Mouse (Mus musculus) midbrain, embryonic 13.5 days (tissue): ENCODE measurements around the gene Tapbp. TPM values are rescaled to one million over a fixed set of nuclear protein-coding genes. Genes with fewer than 3 reads are reported as not detected.
"Not testable (repeated sequence)": the region's sequence is repeated elsewhere in the genome, so short reads cannot be mapped to it uniquely, and the experiment has no call there.

Source experiments
- ATAC-seq: fragments of 200-750 bp; cut with Nextera tagmentation; 2 replicates; pipeline ENCODE4 v1.8.0; 2017; ENCODE audit warnings: mild to moderate bottlenecking, moderate TSS enrichment, moderate library complexity
- H3K27ac ChIP-seq: fragments of 300-500 bp; sonication (generic); 2 replicates; pipeline ENCODE4 v1.5.1; 2015; ENCODE audit warnings: inconsistent platforms, mild to moderate bottlenecking, moderate library complexity
- H3K27me3 ChIP-seq: fragments of 300-500 bp; sonication (generic); 2 replicates; pipeline ENCODE4 v1.6.1; 2015; ENCODE audit warnings: mild to moderate bottlenecking, inconsistent platforms
- H3K36me3 ChIP-seq: fragments of 300-500 bp; sonication (generic); 2 replicates; pipeline ENCODE4 v1.6.1; 2015; ENCODE audit warnings: mild to moderate bottlenecking, inconsistent platforms
- H3K4me1 ChIP-seq: fragments of 300-500 bp; sonication (generic); replicated peaks from 2 replicates; pipeline ENCODE4 v1.6.1; 2015; ENCODE audit warnings: inconsistent platforms
- H3K4me2 ChIP-seq: fragments of 300-500 bp; sonication (generic); replicated peaks from 2 replicates; pipeline ENCODE4 v1.6.1; 2015; ENCODE audit warnings: moderate library complexity, mild to moderate bottlenecking, inconsistent platforms
- H3K4me3 ChIP-seq: fragments of 300-500 bp; sonication (generic); replicated peaks from 2 replicates; pipeline ENCODE4 v1.5.1; 2015; ENCODE audit warnings: mild to moderate bottlenecking, inconsistent platforms
- H3K9ac ChIP-seq: fragments of 300-500 bp; sonication (generic); replicated peaks from 2 replicates; pipeline ENCODE4 v1.6.1; 2015; ENCODE audit warnings: mild to moderate bottlenecking, inconsistent platforms
- H3K9me3 ChIP-seq: fragments of 300-500 bp; sonication (generic); 2 replicates; pipeline ENCODE4 v1.6.1; 2016; ENCODE audit warnings: mild to moderate bottlenecking, inconsistent platforms
- WGBS: fragments of 180-500 bp; shearing (Covaris S2); methylation state at CpG from one replicate; pipeline ENCODE4 v1.1.7; 2015; 5-methylcytosine and 5-hydroxymethylcytosine counted together
- polyA plus RNA-seq: library from polyadenylated mRNA; unstranded; fragments of >200 nt; fragmentation: Nextera tagmentation; extraction: Ambion mirVana; gene quantifications from 2 replicates; pipeline ENCODE4 v1.2.1, GENCODE M21; 2015

Gene Tapbp
- polyA plus RNA-seq, 1 experiment from 2014 or later, result 19.6 TPM

GRCm38 (mm10) chr17:33893011-33893410, 22.7 kb upstream of the Tapbp start:
- H3K4me3 ChIP-seq, H3K27ac ChIP-seq, H3K27me3 ChIP-seq, H3K4me2 ChIP-seq, H3K36me3 ChIP-seq, H3K9ac ChIP-seq, H3K9me3 ChIP-seq, ATAC-seq: not testable (repeated sequence)
- peaks cover 16% of the 10 kb centered on the region for H3K4me1 ChIP-seq
- 81% methylated on average over 4 of the region's 4 CpGs for WGBS

GRCm38 (mm10) chr17:33897114-33897794, 18.4 kb upstream of the Tapbp start:
- Histone ChIP-seq H3K4me2 (no peak overlapping the region), H3K4me1 (no peaks in the 10 kb centered on the region), H3K27ac (no peak overlapping the region), H3K9me3 (no peaks in the 10 kb centered on the region), H3K36me3 (no peaks in the 10 kb centered on the region), H3K27me3 (peaks cover 3% of the 10 kb centered on the region; the same call in 1 of the 2 replicates), H3K9ac (no peak overlapping the region), H3K4me3 (no peak overlapping the region)
- no peak for ATAC-seq
- 42% methylated on average over 6 of the region's 6 CpGs for WGBS

DNA sequence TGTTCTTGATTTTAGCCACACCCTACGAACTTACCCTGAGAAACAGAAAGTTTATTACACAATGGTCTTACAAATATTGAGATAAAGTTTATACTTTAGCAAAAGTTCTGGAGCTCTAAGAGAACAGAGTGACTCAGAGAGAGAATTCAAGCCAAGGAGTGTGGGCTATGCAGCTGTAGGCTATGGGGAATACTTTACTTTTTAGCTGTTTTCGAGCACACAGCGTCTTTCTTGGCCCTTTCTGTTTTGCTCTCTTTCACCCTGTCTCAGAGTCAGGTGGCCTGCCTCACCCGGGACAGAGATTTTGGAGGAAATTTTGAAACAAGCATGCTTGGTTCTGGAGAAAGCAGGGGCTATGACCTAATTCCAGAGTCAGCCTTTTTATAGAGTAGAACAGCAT, 17.5 kb upstream of the Tapbp start:
- not testable (repeated sequence) for H3K4me1 ChIP-seq, H3K9me3 ChIP-seq, H3K9ac ChIP-seq, H3K36me3 ChIP-seq, H3K4me3 ChIP-seq, ATAC-seq, H3K27ac ChIP-seq, H3K4me2 ChIP-seq, H3K27me3 ChIP-seq
- WGBS, result 86% methylated on average over 4 of the region's 4 CpGs

GRCm38 (mm10) chr17:33899642-33900041, 16.1 kb upstream of the Tapbp start:
- Histone ChIP-seq H3K4me1 (no peaks in the 10 kb centered on the region), H3K9me3 (no peaks in the 10 kb centered on the region), H3K9ac (no peak overlapping the region), H3K4me3 (no peak overlapping the region), H3K4me2 (no peak overlapping the region), H3K36me3 (no peaks in the 10 kb centered on the region), H3K27me3 (no peaks in the 10 kb centered on the region), H3K27ac (no peak overlapping the region)
- ATAC-seq, result no peak
- 82% methylated on average over 4 of the region's 4 CpGs for WGBS

DNA sequence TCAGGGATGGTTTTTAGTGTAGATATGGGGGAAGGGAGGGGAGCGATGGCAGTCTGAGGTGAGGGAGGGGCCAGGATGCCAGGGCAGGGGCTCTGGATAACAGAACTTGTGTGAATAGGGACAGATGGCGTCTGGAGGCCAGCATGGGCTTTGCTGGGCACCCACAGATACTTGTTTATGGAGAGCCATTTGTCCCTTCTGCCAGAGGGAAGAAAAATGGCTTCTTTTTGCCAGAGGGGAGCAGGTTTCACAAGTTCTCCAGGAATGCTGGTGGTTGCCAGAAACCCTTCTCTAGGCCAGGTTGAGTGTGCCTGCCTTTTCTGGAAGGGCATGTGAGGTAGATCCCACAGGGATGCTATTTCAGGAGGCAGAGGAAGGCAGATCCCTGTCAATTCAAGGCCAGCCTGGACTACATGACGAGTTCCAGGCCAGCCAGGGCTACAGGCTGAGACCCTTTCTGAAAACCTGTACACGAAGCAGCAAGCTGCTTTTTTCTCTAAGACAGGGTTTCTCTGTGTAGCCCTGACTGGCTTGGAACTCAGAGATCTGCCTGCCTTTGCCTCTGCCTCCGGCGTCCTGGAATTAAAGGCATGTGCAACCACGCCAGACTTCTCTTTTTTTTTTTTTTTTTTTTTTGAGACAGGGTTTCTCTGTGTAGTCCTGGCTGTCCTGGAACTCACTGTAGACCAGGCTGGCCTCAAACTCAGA, 15.3 kb upstream of the Tapbp start:
- Histone ChIP-seq H3K9ac (0 out of 2 replicates have a peak overlapping the region, but pooled peaks have one; percentile 4), H3K4me2 (no peak overlapping the region), H3K27ac (no peak overlapping the region), H3K9me3 (no peaks in the 10 kb centered on the region), H3K4me1 (no peaks in the 10 kb centered on the region), H3K36me3 (no peaks in the 10 kb centered on the region), H3K27me3 (no peaks in the 10 kb centered on the region), H3K4me3 (no peak overlapping the region)
- WGBS, result 72% methylated on average over 7 of the region's 7 CpGs
- ATAC-seq, result no peak

- H3K9me3 ChIP-seq, result no peaks in the 10 kb centered on the region
- no peak overlapping the region for H3K4me3 ChIP-seq
- H3K27me3 ChIP-seq, result no peaks in the 10 kb centered on the region
- WGBS, result 85% methylated on average over 4 of the region's 4 CpGs
- H3K9ac ChIP-seq, result no peak overlapping the region
- H3K36me3 ChIP-seq, result no peaks in the 10 kb centered on the region
- ATAC-seq, result no peak
- H3K27ac ChIP-seq, result no peak overlapping the region
- H3K4me1 ChIP-seq, result no peaks in the 10 kb centered on the region
- H3K4me2 ChIP-seq, result no peak overlapping the region
Observed at GRCm38 (mm10) chr17:33900989-33901314, 14.7 kb upstream of the Tapbp start.

DNA sequence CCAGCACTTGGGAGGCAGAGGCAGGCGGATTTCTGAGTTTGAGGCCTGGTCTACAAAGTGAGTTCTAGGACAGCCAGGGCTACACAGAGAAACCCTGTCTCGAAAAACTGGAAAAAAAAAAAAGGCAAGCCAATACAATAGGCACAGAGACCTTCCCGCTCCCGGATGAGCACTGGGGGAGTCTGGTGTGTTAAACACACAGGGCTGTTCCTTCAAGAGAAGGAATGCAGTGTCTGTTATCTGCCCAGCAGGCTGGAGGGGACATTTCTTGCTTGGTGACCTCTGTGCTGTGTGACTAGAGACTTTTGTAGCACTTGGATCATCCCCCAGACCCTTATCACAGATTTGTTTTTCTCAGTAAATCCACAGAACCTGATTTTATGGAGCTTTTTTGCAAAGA, 14.0 kb upstream of the Tapbp start:
- H3K9ac ChIP-seq, result no peak overlapping the region
- no peaks in the 10 kb centered on the region for H3K9me3 ChIP-seq
- 70% methylated on average over 4 of the region's 4 CpGs for WGBS
- H3K27me3 ChIP-seq, result no peaks in the 10 kb centered on the region
- H3K36me3 ChIP-seq, result no peaks in the 10 kb centered on the region
- no peak overlapping the region for H3K27ac ChIP-seq
- H3K4me2 ChIP-seq, result no peak overlapping the region
- H3K4me1 ChIP-seq, result no peaks in the 10 kb centered on the region
- ATAC-seq, result no peak
- H3K4me3 ChIP-seq, result no peak overlapping the region

- H3K9me3 ChIP-seq, result no peaks in the 10 kb centered on the region
- no peak overlapping the region for H3K9ac ChIP-seq
- WGBS, result 79% methylated on average over 4 of the region's 4 CpGs
- no peaks in the 10 kb centered on the region for H3K27me3 ChIP-seq
- H3K4me2 ChIP-seq, result no peak overlapping the region
- H3K4me1 ChIP-seq, result no peaks in the 10 kb centered on the region
- no peak overlapping the region for H3K4me3 ChIP-seq
- H3K36me3 ChIP-seq, result no peaks in the 10 kb centered on the region
- ATAC-seq, result no peak
- H3K27ac ChIP-seq, result no peak overlapping the region
Observed at GRCm38 (mm10) chr17:33902079-33902478, 13.6 kb upstream of the Tapbp start.

DNA sequence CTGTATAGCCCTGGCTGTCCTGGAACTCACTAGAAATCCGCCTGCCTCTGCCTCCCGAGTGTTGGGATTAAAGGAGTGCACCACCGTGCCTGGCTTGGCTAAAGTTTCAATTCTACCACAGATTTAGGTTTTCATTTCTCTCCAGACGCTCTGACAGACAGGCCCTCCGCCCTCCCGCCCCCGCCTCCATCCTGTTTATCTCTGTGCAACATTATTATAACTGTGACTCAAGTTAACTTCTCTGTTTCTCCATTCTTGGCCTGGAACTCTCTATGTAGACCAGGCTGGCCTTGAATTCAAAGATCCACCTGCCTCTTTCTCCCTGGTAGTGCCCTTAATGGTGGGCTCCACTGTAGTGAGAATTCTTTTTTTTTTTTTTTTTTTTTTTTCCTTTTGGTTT, 13.2 kb upstream of the Tapbp start:
- Histone ChIP-seq H3K9me3 (no peaks in the 10 kb centered on the region), H3K4me3 (no peak overlapping the region), H3K36me3 (no peaks in the 10 kb centered on the region), H3K4me2 (no peak overlapping the region), H3K4me1 (no peaks in the 10 kb centered on the region; the same call in 1 of the 2 replicates), H3K27ac (no peak overlapping the region), H3K9ac (no peak overlapping the region), H3K27me3 (no peaks in the 10 kb centered on the region)
- WGBS, result 88% methylated on average over 7 of the region's 7 CpGs
- no peak for ATAC-seq

- not testable (repeated sequence) for H3K9me3 ChIP-seq, H3K4me3 ChIP-seq, H3K9ac ChIP-seq, H3K36me3 ChIP-seq, H3K27ac ChIP-seq, H3K4me2 ChIP-seq, ATAC-seq, H3K4me1 ChIP-seq, H3K27me3 ChIP-seq
- 80% methylated on average over 6 of the region's 6 CpGs for WGBS
Observed at GRCm38 (mm10) chr17:33903911-33904651, 11.6 kb upstream of the Tapbp start.

DNA sequence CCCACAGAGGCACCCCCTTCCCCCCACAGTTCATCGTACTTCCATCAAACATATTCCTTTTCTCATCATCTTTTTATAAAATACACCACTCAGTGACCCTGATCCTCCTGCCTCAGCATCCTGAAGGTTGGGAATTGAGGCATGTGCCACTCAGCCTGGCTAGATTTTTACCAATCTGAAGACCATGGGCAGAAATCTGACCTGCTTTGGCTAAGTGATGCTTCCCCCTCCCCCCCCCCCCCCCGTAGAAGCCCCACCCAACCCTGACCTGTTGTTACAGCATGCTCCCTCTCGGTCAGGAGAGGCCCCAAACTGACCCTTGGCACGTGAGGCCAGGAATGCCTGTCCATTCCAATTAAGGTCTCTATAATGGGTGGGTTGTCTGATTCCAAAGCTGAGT, 10.9 kb upstream of the Tapbp start, which contains the start of gene Platr17:
TSS of gene Platr17 (plus strand) at position 301 of the 400 bp plus-strand sequence.
- 35% methylated on average over 3 of the region's 4 CpGs for WGBS
- not testable (repeated sequence) for H3K9me3 ChIP-seq

GRCm38 (mm10) chr17:33908331-33909076, 7.2 kb upstream of the Tapbp start:
- WGBS, result 0% methylated on average over 41 of the region's 44 CpGs
- H3K4me3 ChIP-seq, result peak overlapping the region; percentile 89
- peak overlapping the region; percentile 83 for H3K4me2 ChIP-seq
- H3K9ac ChIP-seq, result peak overlapping the region; percentile 74
- ATAC-seq, result peak; percentile 18; the same call in 1 of the 2 replicates
- H3K27ac ChIP-seq, result peak overlapping the region; percentile 91
- H3K36me3 ChIP-seq, result peaks cover 24% of the 10 kb centered on the region
- peaks cover 32% of the 10 kb centered on the region for H3K4me1 ChIP-seq
- no peaks in the 10 kb centered on the region for H3K9me3 ChIP-seq
- no peaks in the 10 kb centered on the region for H3K27me3 ChIP-seq

More for the DNA sequence above, 10.9 kb upstream of the Tapbp start, which contains the start of gene Platr17:
- not testable (repeated sequence) for H3K27me3 ChIP-seq, H3K9ac ChIP-seq, H3K27ac ChIP-seq, ATAC-seq, H3K4me1 ChIP-seq, H3K4me3 ChIP-seq, H3K36me3 ChIP-seq, H3K4me2 ChIP-seq
